Mouse (Mus musculus) heart, adult 2 months (tissue): ENCODE results near the gene Akap6.

Experiments
- CTCF ChIP-seq: fragments of 200-600 bp; IDR thresholded peaks from 2 replicates; pipeline ENCODE4 v1.8.1; 2022; ENCODE audit warnings: antibody characterized with exemption, mild to moderate bottlenecking, moderate library complexity
- EP300 ChIP-seq: fragments of 200-500 bp; IDR thresholded peaks from 2 replicates; pipeline ENCODE4 v1.6.1; 2011; ENCODE audit warnings: low read depth, low read length, control low read depth; ENCODE audit not compliant: insufficient read depth
- POLR2A ChIP-seq: fragments of 200-500 bp; IDR thresholded peaks from 2 replicates; pipeline ENCODE4 v1.6.1; 2011; ENCODE audit warnings: mild to moderate bottlenecking, low read depth, low read length, control low read depth; ENCODE audit not compliant: insufficient read depth

DNA sequence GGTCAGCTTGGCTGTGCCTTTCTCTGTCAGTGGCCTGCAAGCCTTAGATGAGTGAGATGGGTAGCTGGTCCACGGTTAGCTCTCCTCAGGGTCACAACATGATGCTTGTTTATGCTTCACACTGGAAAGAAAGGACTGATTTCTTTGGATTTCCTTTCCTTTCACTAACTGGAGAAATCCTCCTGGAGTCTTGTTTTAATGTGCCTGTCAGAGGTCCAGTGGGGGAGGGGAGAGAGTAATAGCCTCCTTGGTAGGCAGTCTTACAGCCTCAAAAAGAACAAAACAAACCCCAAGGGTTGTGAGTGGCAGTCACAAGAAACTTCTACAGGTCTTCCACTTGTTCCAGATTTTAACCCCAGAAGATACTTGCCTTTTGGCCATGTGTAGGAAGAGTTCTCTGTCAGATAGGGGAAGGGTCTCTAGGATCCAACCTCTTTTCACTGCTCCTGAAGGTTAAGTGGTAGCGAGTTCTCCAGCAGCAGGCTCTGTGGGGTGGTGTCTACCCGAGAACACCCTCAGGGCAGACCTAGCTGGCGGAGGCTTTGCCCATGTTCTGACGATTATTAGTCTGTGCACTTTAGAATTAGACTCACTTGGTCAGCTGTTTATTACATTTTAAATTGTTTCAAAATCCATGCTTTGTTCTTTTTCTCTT is 780 bp upstream of the Akap6 start:
- TF ChIP-seq POLR2A (no peak), CTCF (no peak), EP300 (no peak)
